Mouse (Mus musculus): Measurements from ENCODE around the gene Eid3.

GRCm38 (mm10) chr10:82899810-82900421 lies 33.5 kb downstream of the Eid3 start:
- TF ChIP-seq CTCF (IDR thresholded peaks at IDR 0.05; ENCODE audit: low read depth, low read length) (no peak), GATA1 (IDR thresholded peaks at IDR 0.05; ENCODE audit: borderline replicate concordance, low read length) (no peak), GATA2 (IDR thresholded peaks at IDR 0.05; ENCODE audit: borderline replicate concordance, low read depth, low read length) (no peak)

Measured in G1E (cell line).